Mouse (Mus musculus): Measurements from ENCODE around the gene Tmem30c. TPM values are rescaled to one million over a fixed set of nuclear protein-coding genes. Genes with fewer than 3 reads are reported as not detected.

Gene Tmem30c
- polyA plus RNA-seq, 1 experiment from 2014 or later = 0.18 TPM

DNA sequence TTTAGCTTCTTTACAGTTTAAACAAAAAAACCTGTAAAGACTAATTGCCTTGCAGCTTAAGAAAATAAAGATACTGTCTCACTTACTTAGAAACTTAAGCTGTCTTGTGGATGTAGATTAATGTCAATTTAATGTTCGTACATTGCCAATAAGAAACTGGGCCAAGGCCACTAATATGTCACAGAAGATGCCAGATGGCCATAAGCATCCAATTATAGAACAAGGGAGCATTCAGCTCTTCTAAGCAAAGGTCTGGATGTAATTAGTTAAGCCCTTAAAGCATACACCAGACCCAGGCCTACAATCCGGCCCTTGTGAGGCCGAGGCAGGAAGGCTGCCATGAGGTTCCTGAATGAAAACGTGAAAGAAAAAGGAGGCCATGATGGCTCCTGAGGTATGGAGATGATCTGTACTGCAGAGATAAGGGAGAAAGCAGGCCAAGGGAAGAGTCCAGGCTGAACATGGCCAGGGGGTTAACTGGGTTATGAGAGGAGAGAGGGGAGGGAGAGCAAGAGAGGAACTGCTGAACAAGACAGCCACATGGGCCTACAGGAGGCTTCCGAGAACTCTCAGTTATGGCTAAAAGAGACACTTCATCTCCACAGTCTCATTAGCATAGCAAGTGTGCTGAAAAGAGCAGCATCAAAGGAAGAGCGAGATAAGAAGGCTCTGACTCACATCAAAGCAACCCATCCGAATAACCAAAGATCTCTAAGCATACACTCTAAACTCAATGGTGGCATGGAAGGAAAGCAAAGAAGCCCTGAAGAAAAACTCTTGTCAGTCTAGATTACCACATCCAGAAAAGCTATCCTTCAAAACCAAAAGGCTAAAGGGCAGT, 26.8 kb upstream of the Tmem30c start:
- 72% methylated on average over 7 of the region's 7 CpGs for WGBS
- ATAC-seq (ENCODE audit: low FRiP score, low TSS enrichment) (no peak; the same call in 1 of the 2 replicates), DNase-seq (no peak)
- Histone ChIP-seq H3K27me3 (ENCODE audit: control insufficient read depth, insufficient read depth, low read length) (no peaks in the 10 kb centered on the region), H3K9me3 (ENCODE audit: control insufficient read depth, low read length) (no peaks in the 10 kb centered on the region), H3K36me3 (ENCODE audit: control insufficient read depth, insufficient read depth, low read length) (no peaks in the 10 kb centered on the region), H3K4me1 (ENCODE audit: control insufficient read depth, insufficient read depth, low read length) (no peaks in the 10 kb centered on the region), H3K27ac (replicated peaks; ENCODE audit: low read depth, low read length) (no peak overlapping the region), H3K9ac (replicated peaks; ENCODE audit: low read length) (no peak overlapping the region), H3K4me2 (ENCODE audit: low read length) (no peak overlapping the region), H3K4me3 (replicated peaks; ENCODE audit: low read depth, low read length) (no peak overlapping the region)

DNA sequence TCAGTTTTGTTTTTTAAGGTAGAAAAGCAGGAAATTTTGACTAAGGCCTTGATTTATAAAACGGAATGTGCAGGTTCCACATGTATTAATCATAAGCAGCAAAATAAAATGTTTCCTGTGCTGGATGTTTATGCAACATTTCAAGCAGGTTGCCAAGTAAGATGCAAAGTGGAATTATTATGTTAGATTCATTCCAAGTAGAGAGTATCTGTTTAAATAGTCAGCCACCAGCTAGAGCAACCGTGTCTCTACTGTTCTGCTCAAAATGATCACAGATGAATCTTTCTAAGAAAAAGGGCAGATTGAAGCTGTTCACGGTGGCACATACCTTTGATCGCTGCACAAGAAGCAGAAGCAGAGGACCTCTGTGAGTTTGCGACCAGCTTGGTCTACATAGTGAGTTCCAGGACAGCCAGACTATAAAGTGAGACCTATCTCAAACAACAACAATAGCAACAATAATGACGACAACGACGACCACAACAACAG, 26.0 kb upstream of the Tmem30c start:
- no peak overlapping the region for H3K4me3 ChIP-seq (replicated peaks; ENCODE audit: low read depth, low read length)
- ATAC-seq (ENCODE audit: low FRiP score, low TSS enrichment) (no peak), DNase-seq (no peak)
- no peaks in the 10 kb centered on the region for H3K9me3 ChIP-seq (ENCODE audit: control insufficient read depth, low read length)
- no peak overlapping the region for H3K4me2 ChIP-seq (ENCODE audit: low read length)
- H3K36me3 ChIP-seq (ENCODE audit: control insufficient read depth, insufficient read depth, low read length) = no peaks in the 10 kb centered on the region
- no peaks in the 10 kb centered on the region for H3K27me3 ChIP-seq (ENCODE audit: control insufficient read depth, insufficient read depth, low read length)
- H3K9ac ChIP-seq (replicated peaks; ENCODE audit: low read length) = no peak overlapping the region
- no peaks in the 10 kb centered on the region for H3K4me1 ChIP-seq (ENCODE audit: control insufficient read depth, insufficient read depth, low read length)
- WGBS = 89% methylated on average over 8 of the region's 8 CpGs
- no peak overlapping the region for H3K27ac ChIP-seq (replicated peaks; ENCODE audit: low read depth, low read length)

DNA sequence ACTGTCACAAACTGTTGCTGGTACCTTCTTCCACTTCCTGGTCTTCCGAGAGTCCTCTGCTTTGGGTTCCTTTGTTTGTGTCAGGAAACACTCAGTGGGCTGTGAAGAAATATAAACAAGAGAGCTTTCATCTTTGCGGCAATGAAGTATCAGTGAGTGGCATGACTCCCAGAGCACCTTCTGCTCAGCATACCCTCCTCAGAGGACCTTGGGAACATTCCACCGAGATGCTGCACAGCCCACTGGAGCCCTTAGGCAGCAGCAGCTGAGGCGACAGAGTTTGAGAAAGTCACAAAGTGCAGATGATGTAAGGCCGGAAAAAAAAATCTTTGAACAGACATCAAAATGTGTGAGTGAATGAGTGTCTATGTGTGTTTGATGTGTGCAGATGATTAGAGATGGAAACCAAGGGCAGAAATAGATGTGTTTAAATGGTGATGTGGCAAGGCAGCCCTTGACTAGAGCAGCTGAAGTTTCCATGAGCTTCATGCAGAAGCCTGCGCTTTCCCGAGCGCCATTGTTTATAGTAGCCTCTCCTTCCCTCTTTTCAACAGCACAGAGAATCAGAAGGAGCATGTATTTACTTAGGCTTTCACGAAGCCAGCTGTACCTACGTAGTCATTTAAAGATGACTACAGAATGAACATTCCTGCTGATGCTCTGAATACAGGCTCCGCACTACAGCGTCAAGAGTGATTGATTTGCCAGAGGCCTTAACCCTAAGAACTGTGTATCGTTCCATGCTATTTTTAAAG, 25.4 kb upstream of the Tmem30c start:
- no peaks in the 10 kb centered on the region for H3K27me3 ChIP-seq (ENCODE audit: control insufficient read depth, insufficient read depth, low read length)
- H3K27ac ChIP-seq (replicated peaks; ENCODE audit: low read depth, low read length) = no peak overlapping the region
- no peak overlapping the region for H3K4me2 ChIP-seq (ENCODE audit: low read length)
- DNase-seq = peak; percentile 3
- ATAC-seq (ENCODE audit: low FRiP score, low TSS enrichment) = no peak
- H3K9me3 ChIP-seq (ENCODE audit: control insufficient read depth, low read length) = no peaks in the 10 kb centered on the region
- no peaks in the 10 kb centered on the region for H3K4me1 ChIP-seq (ENCODE audit: control insufficient read depth, insufficient read depth, low read length)
- H3K9ac ChIP-seq (replicated peaks; ENCODE audit: low read length) = no peak overlapping the region
- WGBS = 78% methylated on average over 13 of the region's 13 CpGs
- no peak overlapping the region for H3K4me3 ChIP-seq (replicated peaks; ENCODE audit: low read depth, low read length)
- no peaks in the 10 kb centered on the region for H3K36me3 ChIP-seq (ENCODE audit: control insufficient read depth, insufficient read depth, low read length)

DNA sequence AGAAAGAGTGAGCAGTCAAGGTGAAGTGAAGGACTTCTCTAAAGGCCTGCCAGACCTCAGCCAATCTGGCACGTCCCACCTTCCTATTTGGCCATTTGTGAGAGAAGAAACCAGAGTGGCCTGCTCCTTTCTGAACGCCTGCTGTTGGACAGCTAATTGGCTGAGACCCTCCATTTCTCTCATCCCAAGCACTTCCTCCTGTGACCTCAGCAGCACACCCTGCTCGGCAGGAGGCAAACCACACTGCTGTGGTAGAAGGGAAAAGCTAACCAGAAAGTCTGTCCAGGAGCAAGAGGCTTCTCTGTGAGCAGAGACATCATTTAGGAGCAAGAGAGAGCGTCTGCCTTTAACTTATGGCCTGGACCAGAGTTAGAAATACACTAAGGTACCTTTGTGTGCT, 24.5 kb upstream of the Tmem30c start:
- H3K9ac ChIP-seq (replicated peaks; ENCODE audit: low read length) = no peak overlapping the region
- no peaks in the 10 kb centered on the region for H3K36me3 ChIP-seq (ENCODE audit: control insufficient read depth, insufficient read depth, low read length)
- H3K27ac ChIP-seq (replicated peaks; ENCODE audit: low read depth, low read length) = no peak overlapping the region
- WGBS = 85% methylated on average over 4 of the region's 4 CpGs
- ATAC-seq (ENCODE audit: low FRiP score, low TSS enrichment) (no peak), DNase-seq (no peak)
- no peaks in the 10 kb centered on the region for H3K27me3 ChIP-seq (ENCODE audit: control insufficient read depth, insufficient read depth, low read length)
- no peak overlapping the region for H3K4me3 ChIP-seq (replicated peaks; ENCODE audit: low read depth, low read length)
- no peak overlapping the region for H3K4me2 ChIP-seq (ENCODE audit: low read length)
- no peaks in the 10 kb centered on the region for H3K4me1 ChIP-seq (ENCODE audit: control insufficient read depth, insufficient read depth, low read length)
- no peaks in the 10 kb centered on the region for H3K9me3 ChIP-seq (ENCODE audit: control insufficient read depth, low read length)

DNA sequence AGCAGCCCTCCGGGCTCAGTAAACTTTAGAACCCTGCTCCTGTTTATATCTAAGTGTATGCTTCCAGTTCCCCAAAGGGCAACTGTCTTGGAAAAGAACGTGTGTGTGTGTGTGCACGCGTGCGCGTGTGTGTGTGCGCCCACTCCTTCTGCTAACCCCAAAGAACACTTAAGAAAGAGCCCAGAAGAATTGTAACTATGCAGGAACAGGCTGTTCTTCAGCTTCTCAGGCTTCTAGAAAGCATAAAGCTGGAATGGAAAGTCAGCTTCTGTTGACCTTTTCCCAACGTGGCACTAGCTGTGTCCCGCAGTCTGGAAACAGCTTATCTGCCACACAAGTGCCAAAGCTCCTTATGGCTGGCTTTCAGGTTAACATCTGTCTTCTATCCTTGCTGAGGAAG, 22.4 kb upstream of the Tmem30c start:
- no peaks in the 10 kb centered on the region for H3K36me3 ChIP-seq (ENCODE audit: control insufficient read depth, insufficient read depth, low read length)
- H3K27me3 ChIP-seq (ENCODE audit: control insufficient read depth, insufficient read depth, low read length) = no peaks in the 10 kb centered on the region
- H3K9me3 ChIP-seq (ENCODE audit: control insufficient read depth, low read length) = no peaks in the 10 kb centered on the region
- no peak overlapping the region for H3K4me2 ChIP-seq (ENCODE audit: low read length)
- DNase-seq (no peak), ATAC-seq (ENCODE audit: low FRiP score, low TSS enrichment) (no peak)
- no peaks in the 10 kb centered on the region for H3K4me1 ChIP-seq (ENCODE audit: control insufficient read depth, insufficient read depth, low read length)
- 92% methylated on average over 9 of the region's 9 CpGs for WGBS
- H3K4me3 ChIP-seq (replicated peaks; ENCODE audit: low read depth, low read length) = no peak overlapping the region
- no peak overlapping the region for H3K9ac ChIP-seq (replicated peaks; ENCODE audit: low read length)
- no peak overlapping the region for H3K27ac ChIP-seq (replicated peaks; ENCODE audit: low read depth, low read length)

DNA sequence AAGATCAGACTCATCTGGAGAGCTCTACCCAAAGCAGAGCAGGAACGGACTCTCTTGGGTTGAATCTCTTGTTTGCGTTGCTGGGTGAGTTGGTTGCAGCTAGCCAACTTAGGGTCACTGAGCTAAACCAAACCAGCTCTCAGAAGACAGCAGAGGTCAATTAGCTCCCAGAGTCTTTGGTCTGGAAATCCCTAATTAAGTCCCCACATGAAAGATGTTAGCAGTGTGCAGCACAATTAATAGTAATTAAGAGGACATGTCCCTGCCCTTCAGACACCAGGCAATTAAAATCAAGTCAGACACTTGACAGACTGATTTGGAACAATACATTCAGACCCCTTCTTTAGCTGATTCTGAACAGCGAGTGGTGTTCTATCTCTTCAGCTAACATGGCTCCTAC, 21.6 kb upstream of the Tmem30c start:
- no peak for DNase-seq
- no peaks in the 10 kb centered on the region for H3K4me1 ChIP-seq (ENCODE audit: control insufficient read depth, insufficient read depth, low read length)
- WGBS = 77% methylated on average over 3 of the region's 3 CpGs

DNA sequence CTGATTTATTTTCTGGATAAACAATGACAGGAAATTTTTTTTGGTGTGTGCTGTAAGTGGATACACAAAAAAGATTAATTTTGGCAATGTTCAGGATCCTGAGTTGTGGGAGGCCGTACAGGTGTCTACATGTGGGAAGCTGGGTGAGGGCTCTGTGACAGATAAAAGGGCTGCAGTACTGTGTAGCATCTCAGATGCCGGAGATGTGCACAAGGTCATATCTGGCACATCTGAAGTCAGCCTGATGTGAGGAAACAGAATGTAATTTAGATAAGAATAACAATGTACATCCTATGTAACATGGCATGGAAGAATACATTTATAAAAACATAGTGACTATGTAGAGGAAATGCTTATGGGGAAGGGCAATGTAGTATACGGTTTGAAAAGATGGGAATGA, 20.8 kb upstream of the Tmem30c start:
- Histone ChIP-seq H3K4me3 (replicated peaks; ENCODE audit: low read depth, low read length) (no peak overlapping the region), H3K27ac (replicated peaks; ENCODE audit: low read depth, low read length) (no peak overlapping the region), H3K4me2 (ENCODE audit: low read length) (no peak overlapping the region), H3K36me3 (ENCODE audit: control insufficient read depth, insufficient read depth, low read length) (no peaks in the 10 kb centered on the region), H3K27me3 (ENCODE audit: control insufficient read depth, insufficient read depth, low read length) (no peaks in the 10 kb centered on the region), H3K9ac (replicated peaks; ENCODE audit: low read length) (no peak overlapping the region), H3K9me3 (ENCODE audit: control insufficient read depth, low read length) (no peaks in the 10 kb centered on the region), H3K4me1 (ENCODE audit: control insufficient read depth, insufficient read depth, low read length) (no peaks in the 10 kb centered on the region)
- ATAC-seq (ENCODE audit: low FRiP score, low TSS enrichment) (no peak), DNase-seq (no peak)
- WGBS = 91% methylated on average over 3 of the region's 3 CpGs

More for the DNA sequence above, 21.6 kb upstream of the Tmem30c start:
- no peaks in the 10 kb centered on the region for H3K27me3 ChIP-seq (ENCODE audit: control insufficient read depth, insufficient read depth, low read length)
- no peak overlapping the region for H3K27ac ChIP-seq (replicated peaks; ENCODE audit: low read depth, low read length)
- no peaks in the 10 kb centered on the region for H3K36me3 ChIP-seq (ENCODE audit: control insufficient read depth, insufficient read depth, low read length)
- no peak overlapping the region for H3K4me3 ChIP-seq (replicated peaks; ENCODE audit: low read depth, low read length)
- H3K4me2 ChIP-seq (ENCODE audit: low read length) = no peak overlapping the region
- no peak overlapping the region for H3K9ac ChIP-seq (replicated peaks; ENCODE audit: low read length)
- ATAC-seq (ENCODE audit: low FRiP score, low TSS enrichment) = no peak
- H3K9me3 ChIP-seq (ENCODE audit: control insufficient read depth, low read length) = no peaks in the 10 kb centered on the region

DNA sequence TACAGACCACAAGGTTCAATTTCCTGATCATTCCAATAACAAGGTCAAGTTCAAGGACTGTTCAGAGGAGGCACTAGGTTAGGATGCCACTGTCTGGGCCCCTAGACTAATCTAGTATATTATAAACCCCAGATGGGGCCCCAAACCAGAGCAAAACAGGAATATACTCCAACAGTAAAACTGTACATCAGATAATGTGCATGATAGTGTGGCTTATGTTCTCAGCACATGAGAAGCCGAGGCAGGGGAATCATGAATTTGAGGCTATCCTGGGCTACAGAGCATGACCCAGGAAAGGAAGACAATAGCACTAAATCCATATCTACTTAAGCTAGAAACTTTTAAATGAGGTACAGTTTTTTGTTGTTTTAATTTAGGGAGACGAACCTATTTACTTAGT, 19.5 kb upstream of the Tmem30c start:
- DNase-seq (no peak), ATAC-seq (ENCODE audit: low FRiP score, low TSS enrichment) (no peak)
- no peaks in the 10 kb centered on the region for H3K4me1 ChIP-seq (ENCODE audit: control insufficient read depth, insufficient read depth, low read length)
- no peaks in the 10 kb centered on the region for H3K9me3 ChIP-seq (ENCODE audit: control insufficient read depth, low read length)
- no peak overlapping the region for H3K9ac ChIP-seq (replicated peaks; ENCODE audit: low read length)
- no peak overlapping the region for H3K27ac ChIP-seq (replicated peaks; ENCODE audit: low read depth, low read length)
- H3K4me2 ChIP-seq (ENCODE audit: low read length) = no peak overlapping the region
- no peaks in the 10 kb centered on the region for H3K27me3 ChIP-seq (ENCODE audit: control insufficient read depth, insufficient read depth, low read length)
- no peaks in the 10 kb centered on the region for H3K36me3 ChIP-seq (ENCODE audit: control insufficient read depth, insufficient read depth, low read length)
- WGBS = 94% methylated on average over 2 of the region's 2 CpGs
- H3K4me3 ChIP-seq (replicated peaks; ENCODE audit: low read depth, low read length) = no peak overlapping the region

Measured in midbrain, embryonic 14.5 days (tissue).